Mouse (Mus musculus) stomach, embryonic 14.5 days (tissue): ENCODE results near the gene Tbc1d14. TPM values are rescaled to one million over a fixed set of nuclear protein-coding genes. Genes with fewer than 3 reads are reported as not detected.

Experiments used
- ATAC-seq: fragments of 200-750 bp; cut with Nextera tagmentation; 2 replicates; pipeline ENCODE4 v1.8.0; 2017; ENCODE audit warnings: low read depth, moderate TSS enrichment; ENCODE audit not compliant: insufficient number of reproducible peaks, insufficient read depth, low FRiP score
- H3K27ac ChIP-seq: fragments of 300-500 bp; sonication (generic); 2 replicates; pipeline ENCODE4 v1.5.1; 2014; ENCODE audit warnings: mild to moderate bottlenecking, low read length, moderate library complexity, mixed read lengths
- H3K27me3 ChIP-seq: fragments of 300-500 bp; sonication (generic); 2 replicates; pipeline ENCODE4 v1.6.1; 2014; ENCODE audit warnings: low read length, control low read depth, mixed read lengths; ENCODE audit not compliant: control insufficient read depth, insufficient read depth
- H3K36me3 ChIP-seq: fragments of 300-500 bp; sonication (generic); 2 replicates; pipeline ENCODE4 v1.6.1; 2014; ENCODE audit warnings: mild to moderate bottlenecking, control low read depth, low read length, moderate library complexity, mixed read lengths; ENCODE audit not compliant: control insufficient read depth, insufficient read depth
- H3K4me1 ChIP-seq: fragments of 300-500 bp; sonication (generic); 2 replicates; pipeline ENCODE4 v1.6.1; 2014; ENCODE audit warnings: low read length, control low read depth, mixed read lengths; ENCODE audit not compliant: control insufficient read depth, insufficient read depth
- H3K4me2 ChIP-seq: fragments of 300-500 bp; sonication (generic); replicated peaks from 2 replicates; pipeline ENCODE4 v1.6.1; 2014; ENCODE audit warnings: low read depth, low read length, control low read depth
- H3K4me3 ChIP-seq: fragments of 300-500 bp; sonication (generic); 2 replicates; pipeline ENCODE4 v1.5.1; 2014; ENCODE audit warnings: low read depth, low read length, control low read depth
- H3K9ac ChIP-seq: fragments of 300-500 bp; sonication (generic); replicated peaks from 2 replicates; pipeline ENCODE4 v1.6.1; 2014; ENCODE audit warnings: low read depth, mild to moderate bottlenecking, control low read depth, low read length, moderate library complexity, mixed read lengths
- H3K9me3 ChIP-seq: fragments of 300-500 bp; sonication (generic); 2 replicates; pipeline ENCODE4 v1.6.1; 2016; ENCODE audit warnings: low read depth, low read length, control low read depth; ENCODE audit not compliant: control insufficient read depth
- WGBS: fragments of 180-500 bp; shearing (Covaris S2); extraction: QIAGEN DNeasy Blood & Tissue Kit; methylation state at CpG from one replicate; pipeline ENCODE4 v1.1.7; 2014; 5-methylcytosine and 5-hydroxymethylcytosine counted together
- polyA plus RNA-seq: library from polyadenylated mRNA; unstranded; fragments of >200 nt; fragmentation: Nextera tagmentation; extraction: Ambion mirVana; gene quantifications from 2 replicates; pipeline ENCODE4 v1.2.1, GENCODE M21; 2014

The Tbc1d14 gene
- polyA plus RNA-seq, 1 experiment from 2014 or later, result 41.8 TPM

DNA sequence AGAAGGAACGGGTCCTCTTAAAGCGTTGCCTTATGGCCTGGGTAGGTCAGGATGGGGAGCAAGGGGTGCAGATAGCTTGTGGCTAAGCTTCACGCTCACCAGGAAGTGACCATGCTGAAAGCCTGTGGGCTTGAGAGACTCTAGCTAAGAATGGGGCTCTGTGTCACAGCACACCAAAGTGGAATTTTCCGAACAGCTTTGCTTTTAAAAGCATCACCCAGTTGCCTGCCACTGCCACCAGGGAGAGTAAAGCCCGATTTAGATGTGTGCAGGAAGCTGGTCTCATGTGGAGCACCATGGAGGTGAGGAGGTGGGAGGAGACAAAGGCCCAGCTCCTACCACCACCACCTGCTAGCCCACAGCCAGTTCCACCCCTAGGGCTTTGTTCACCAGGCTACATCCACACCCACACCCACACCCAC lies 2.6 kb downstream of the Tbc1d14 start:
- no peak overlapping the region for H3K4me2 ChIP-seq
- 61% methylated on average over 5 of the region's 5 CpGs for WGBS
- no peaks in the 10 kb centered on the region for H3K4me1 ChIP-seq
- H3K36me3 ChIP-seq, result no peaks in the 10 kb centered on the region
- H3K9me3 ChIP-seq, result no peaks in the 10 kb centered on the region
- H3K27me3 ChIP-seq, result no peaks in the 10 kb centered on the region
- no peak overlapping the region for H3K4me3 ChIP-seq
- no peak overlapping the region for H3K27ac ChIP-seq
- no peak overlapping the region for H3K9ac ChIP-seq
- peak; percentile 50; the same call in 1 of the 2 replicates for ATAC-seq

DNA sequence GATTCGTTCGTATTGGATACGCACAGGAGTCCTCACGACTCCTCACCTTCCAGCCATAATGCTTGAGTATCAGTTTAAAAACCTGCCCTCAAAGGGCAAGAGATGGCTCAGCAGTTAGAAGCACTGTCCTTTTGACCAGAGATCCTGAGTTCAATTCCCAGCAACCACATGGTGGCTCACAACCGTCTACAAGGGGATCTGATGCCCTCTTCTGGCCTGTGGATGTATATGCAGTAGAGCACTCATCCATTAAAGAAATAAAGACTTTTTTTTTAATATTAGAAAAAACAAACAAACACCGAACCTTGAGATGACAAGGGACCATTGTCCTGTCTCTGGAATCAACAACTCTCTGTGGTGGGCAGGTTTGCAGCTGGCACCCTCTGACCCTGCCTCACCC lies 8.8 kb downstream of the Tbc1d14 start:
- H3K27ac ChIP-seq, result no peak overlapping the region
- H3K27me3 ChIP-seq, result no peaks in the 10 kb centered on the region
- no peaks in the 10 kb centered on the region for H3K9me3 ChIP-seq
- no peak overlapping the region for H3K9ac ChIP-seq
- H3K4me2 ChIP-seq, result no peak overlapping the region
- peaks cover 9% of the 10 kb centered on the region; the same call in 1 of the 2 replicates for H3K4me1 ChIP-seq
- WGBS, result 68% methylated on average over 6 of the region's 6 CpGs
- H3K36me3 ChIP-seq, result no peaks in the 10 kb centered on the region
- no peak for ATAC-seq
- no peak overlapping the region for H3K4me3 ChIP-seq

DNA sequence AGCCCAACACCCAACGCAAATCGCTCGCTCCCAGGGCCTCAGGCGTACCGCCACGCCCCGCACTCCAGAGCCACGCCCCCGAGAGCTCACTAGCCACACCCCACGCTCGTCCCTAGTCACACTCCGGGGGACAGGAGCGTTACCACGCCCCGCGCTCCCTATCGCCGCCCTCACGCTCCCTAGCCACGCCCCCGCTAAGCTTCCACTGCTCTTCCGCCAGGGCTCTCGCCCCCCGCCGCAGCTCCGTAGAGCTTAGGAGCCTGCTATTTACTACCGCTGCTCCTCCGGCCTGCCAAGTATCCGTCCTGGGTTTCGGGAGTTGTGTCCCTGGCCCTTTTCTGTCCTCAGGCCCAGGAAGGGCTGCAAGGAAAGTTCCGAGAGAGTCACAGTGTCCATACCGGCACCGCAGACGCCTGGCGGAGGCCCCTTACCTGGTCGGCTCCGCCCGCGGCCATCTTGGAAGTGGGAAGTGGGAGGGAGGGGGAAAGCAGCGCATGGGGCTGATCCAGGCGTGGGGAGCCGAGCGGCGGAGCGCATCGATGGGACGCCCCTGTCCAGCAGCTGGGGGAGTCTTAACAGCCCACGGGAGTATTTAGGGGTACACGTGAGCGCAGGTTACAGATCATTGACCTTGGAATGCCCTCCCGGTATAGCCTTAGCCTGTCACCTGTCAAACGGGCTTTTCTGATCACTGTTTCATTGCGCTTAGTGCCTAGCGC lies 11.0 kb downstream of the Tbc1d14 start:
- WGBS, result 1% methylated on average over 54 of the region's 54 CpGs
- H3K4me1 ChIP-seq, result peaks cover 9% of the 10 kb centered on the region; the same call in 1 of the 2 replicates
- no peaks in the 10 kb centered on the region for H3K9me3 ChIP-seq

DNA sequence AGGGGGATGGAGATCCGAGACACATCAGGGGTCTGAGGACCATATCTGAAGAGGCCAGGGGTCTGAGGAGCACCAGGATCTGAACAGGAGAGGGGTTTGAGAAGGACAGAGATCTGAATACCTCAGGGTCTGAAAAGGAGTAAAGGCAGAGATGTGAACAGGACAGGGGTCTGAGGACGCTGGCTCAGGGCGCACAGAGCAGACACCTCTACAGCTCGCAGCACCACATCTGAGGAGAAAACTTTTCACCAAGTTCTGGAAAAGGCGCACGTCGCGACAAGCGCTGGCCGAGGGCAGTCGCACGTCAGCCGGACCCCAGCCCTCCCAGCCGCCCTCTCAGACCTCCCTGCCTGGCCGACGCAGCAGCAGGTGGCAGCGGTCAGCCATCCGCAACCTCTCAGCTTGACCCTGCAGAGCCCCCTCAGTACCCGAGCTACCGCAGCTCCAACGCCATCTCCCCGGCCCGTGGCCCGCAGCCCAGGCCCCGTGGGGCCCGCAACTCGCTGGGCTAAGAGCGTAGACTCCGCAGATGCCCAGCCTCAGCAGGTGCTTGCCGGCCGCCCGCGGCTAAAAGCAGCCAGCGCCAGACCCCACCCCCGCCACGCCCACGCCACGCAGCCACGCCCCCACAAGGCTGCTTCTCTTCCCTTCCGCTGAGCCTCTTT lies 11.7 kb downstream of the Tbc1d14 start:
- Histone ChIP-seq H3K9ac (0 out of 2 replicates have a peak overlapping the region, but pooled peaks have one; percentile 14), H3K27ac (no peak overlapping the region), H3K4me1 (peaks cover 9% of the 10 kb centered on the region; the same call in 1 of the 2 replicates), H3K27me3 (no peaks in the 10 kb centered on the region), H3K9me3 (no peaks in the 10 kb centered on the region), H3K4me3 (peak overlapping the region; percentile 65), H3K36me3 (no peaks in the 10 kb centered on the region), H3K4me2 (peak overlapping the region; percentile 96)
- WGBS, result 2% methylated on average over 40 of the region's 40 CpGs
- ATAC-seq, result no peak

More for the DNA sequence above, 11.0 kb downstream of the Tbc1d14 start:
- Histone ChIP-seq H3K36me3 (no peaks in the 10 kb centered on the region), H3K27me3 (no peaks in the 10 kb centered on the region), H3K4me2 (peak overlapping the region; percentile 96), H3K9ac (peak overlapping the region; percentile 48), H3K27ac (peak overlapping the region; percentile 83; the same call in 1 of the 2 replicates), H3K4me3 (peak overlapping the region; percentile 65)
- peak; percentile 98 for ATAC-seq

DNA sequence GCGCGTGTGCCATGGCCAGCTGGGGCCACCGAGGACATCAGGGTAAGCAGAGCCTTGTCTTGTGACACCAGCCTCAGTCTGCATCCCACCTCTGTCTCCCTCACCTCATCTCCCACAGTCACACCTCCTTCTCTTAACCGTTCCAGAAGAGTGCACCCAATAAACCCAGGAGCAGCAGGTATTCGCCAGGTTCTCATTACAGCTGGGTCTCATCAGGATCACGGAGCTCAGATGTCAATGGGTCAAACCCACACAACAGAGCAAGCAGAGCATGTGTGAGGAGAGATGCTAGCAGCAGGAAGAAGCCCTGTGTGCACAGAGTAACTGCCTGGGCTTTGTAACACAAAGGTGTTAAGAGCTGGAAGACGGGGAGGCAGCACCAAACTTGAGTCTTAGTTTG lies 13.1 kb downstream of the Tbc1d14 start:
- H3K36me3 ChIP-seq, result no peaks in the 10 kb centered on the region
- ATAC-seq, result no peak
- peaks cover 10% of the 10 kb centered on the region for H3K4me1 ChIP-seq
- H3K27me3 ChIP-seq, result no peaks in the 10 kb centered on the region
- no peaks in the 10 kb centered on the region for H3K9me3 ChIP-seq
- no peak overlapping the region for H3K9ac ChIP-seq
- H3K4me2 ChIP-seq, result no peak overlapping the region
- H3K4me3 ChIP-seq, result no peak overlapping the region
- 80% methylated on average over 7 of the region's 7 CpGs for WGBS
- no peak overlapping the region for H3K27ac ChIP-seq

DNA sequence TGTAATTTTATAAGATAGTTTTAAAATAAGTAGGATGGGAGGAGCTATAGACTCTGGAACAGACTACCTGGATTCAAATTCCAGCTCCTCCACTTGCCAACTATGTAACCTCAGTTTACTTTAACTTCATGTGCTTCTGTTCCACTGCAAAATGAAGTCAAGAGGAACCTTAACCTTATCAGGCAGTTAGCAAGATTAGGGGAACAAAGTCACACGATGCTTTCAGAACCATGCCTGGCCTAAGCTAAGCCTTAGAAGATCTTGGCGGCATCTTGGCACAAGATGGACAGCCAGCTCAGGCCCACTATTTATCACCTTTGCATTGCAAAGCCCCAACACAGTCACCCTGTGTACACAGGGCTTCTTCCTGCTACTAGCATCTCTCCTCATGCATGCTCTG lies 14.1 kb downstream of the Tbc1d14 start:
- no peak overlapping the region for H3K4me2 ChIP-seq
- ATAC-seq, result no peak
- H3K4me1 ChIP-seq, result peaks cover 19% of the 10 kb centered on the region
- no peak overlapping the region for H3K27ac ChIP-seq
- 75% methylated on average over 2 of the region's 2 CpGs for WGBS
- H3K9ac ChIP-seq, result no peak overlapping the region
- H3K9me3 ChIP-seq, result no peaks in the 10 kb centered on the region
- no peaks in the 10 kb centered on the region for H3K36me3 ChIP-seq
- H3K4me3 ChIP-seq, result no peak overlapping the region
- H3K27me3 ChIP-seq, result no peaks in the 10 kb centered on the region

DNA sequence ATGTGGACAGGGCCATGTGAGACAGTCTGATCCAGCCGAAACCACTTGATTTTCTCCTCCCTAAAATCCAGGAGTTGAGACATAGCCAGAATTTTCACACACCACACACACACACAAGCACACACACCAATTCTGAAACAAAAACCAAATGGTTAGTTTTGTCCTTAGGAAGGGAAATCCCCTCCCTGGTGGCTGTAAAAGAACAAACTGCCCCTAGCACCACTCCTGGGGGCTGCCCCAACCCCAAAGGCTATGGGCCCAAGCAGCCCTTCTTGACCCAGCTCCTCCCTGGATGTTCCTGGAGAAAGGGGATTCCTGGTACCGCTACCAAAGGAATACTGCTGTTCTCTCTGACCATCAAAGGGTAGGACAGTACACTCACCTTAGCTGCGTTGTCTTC lies 16.6 kb downstream of the Tbc1d14 start:
- H3K27ac ChIP-seq, result no peak overlapping the region
- H3K9ac ChIP-seq, result no peak overlapping the region
- WGBS, result 89% methylated on average over 3 of the region's 3 CpGs
- H3K4me3 ChIP-seq, result no peak overlapping the region
- no peaks in the 10 kb centered on the region for H3K27me3 ChIP-seq
- H3K36me3 ChIP-seq, result no peaks in the 10 kb centered on the region; the same call in 1 of the 2 replicates
- ATAC-seq, result no peak
- H3K4me2 ChIP-seq, result no peak overlapping the region
- H3K4me1 ChIP-seq, result peaks cover 24% of the 10 kb centered on the region
- H3K9me3 ChIP-seq, result no peaks in the 10 kb centered on the region

DNA sequence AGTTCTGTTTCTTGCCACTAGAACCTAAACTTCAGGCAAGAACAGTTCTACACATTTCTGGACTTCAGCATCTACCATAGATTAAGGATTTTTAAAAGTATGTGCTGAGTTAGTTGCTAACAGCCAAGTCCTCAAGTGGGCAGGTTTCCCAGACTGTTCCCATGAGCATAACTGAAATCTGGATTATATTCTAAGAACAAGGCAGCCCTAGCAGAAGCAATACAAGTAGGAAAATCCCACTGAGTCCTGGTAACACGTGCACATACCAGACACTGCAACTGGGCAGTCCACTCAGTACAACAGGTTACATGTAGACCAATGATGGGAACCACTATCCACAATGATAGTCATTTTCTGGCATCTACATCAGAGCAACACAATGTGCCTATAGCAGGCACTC lies 17.3 kb downstream of the Tbc1d14 start:
- Histone ChIP-seq H3K27me3 (no peaks in the 10 kb centered on the region), H3K4me1 (peaks cover 18% of the 10 kb centered on the region), H3K4me2 (no peak overlapping the region), H3K27ac (no peak overlapping the region), H3K4me3 (no peak overlapping the region), H3K9me3 (no peaks in the 10 kb centered on the region), H3K9ac (no peak overlapping the region), H3K36me3 (peaks cover 4% of the 10 kb centered on the region; the same call in 1 of the 2 replicates)
- no peak for ATAC-seq
- 74% methylated on average over 1 of the region's 1 CpGs for WGBS
